Mouse (Mus musculus) v-Abl transformed pro-B cells (cell line): ENCODE results near the gene Sgsm3.

Experiments used
- in situ Hi-C, 2 experiments: fragments of 400-800 bp; cut with MboI; formaldehyde crosslinking; loops; one replicate each; pipeline ENCODE4 v1.15.1; 2025; ENCODE audit not compliant: unreplicated experiment in 2 of 2

Gene Sgsm3

GRCm38 (mm10) chr15:81016488-81016887 lies 38.9 kb downstream of the Sgsm3 start:
- in situ Hi-C loops: loop anchor here in 1 of 2 experiments (5.0 kb wide), 1 partner anchor 36 kb away; no protein-coding TSS in a partner anchor

- in situ Hi-C loops: loop anchor here in 1 of 2 experiments (5.0 kb wide), 1 partner anchor 35 kb away; no protein-coding TSS in a partner anchor
Measured at GRCm38 (mm10) chr15:81017308-81017707, 39.7 kb downstream of the Sgsm3 start.

GRCm38 (mm10) chr15:81021377-81021776 lies 43.8 kb downstream of the Sgsm3 start:
- in situ Hi-C loops: no loop called here

- in situ Hi-C loops: no loop called here
Measured at GRCm38 (mm10) chr15:81022437-81022836, 44.9 kb downstream of the Sgsm3 start.

GRCm38 (mm10) chr15:81023842-81024241 lies 46.3 kb downstream of the Sgsm3 start:
- in situ Hi-C loops: no loop called here

GRCm38 (mm10) chr15:81026901-81027300 lies 49.3 kb downstream of the Sgsm3 start:
- in situ Hi-C loops: no loop called here

- in situ Hi-C loops: no loop called here
Measured at GRCm38 (mm10) chr15:81027378-81028173, 50.0 kb downstream of the Sgsm3 start.

GRCm38 (mm10) chr15:81030891-81031425 lies 53.4 kb downstream of the Sgsm3 start:
- in situ Hi-C loops: no loop called here

GRCm38 (mm10) chr15:81031611-81032010 lies 54.0 kb downstream of the Sgsm3 start:
- in situ Hi-C loops: no loop called here

- in situ Hi-C loops: no loop called here
Measured at GRCm38 (mm10) chr15:81032941-81033629, 55.5 kb downstream of the Sgsm3 start.

- in situ Hi-C loops: no loop called here
Measured at GRCm38 (mm10) chr15:81034119-81034518, 56.6 kb downstream of the Sgsm3 start.

- in situ Hi-C loops: no loop called here
Measured at GRCm38 (mm10) chr15:81035417-81036162, 58.0 kb downstream of the Sgsm3 start.

- in situ Hi-C loops: no loop called here
Measured at GRCm38 (mm10) chr15:81038419-81038818, 60.9 kb downstream of the Sgsm3 start.

- in situ Hi-C loops: loop anchor here in 1 of 2 experiments (10.0 kb wide), 1 partner anchor 777 kb away; the partner anchor contains the start of gene Rps19bp1
Measured at GRCm38 (mm10) chr15:81041767-81042166, 64.2 kb downstream of the Sgsm3 start.

- in situ Hi-C loops: loop anchor here in 1 of 2 experiments (10.0 kb wide), 1 partner anchor 778 kb away; the partner anchor contains the start of gene Rps19bp1
Measured at GRCm38 (mm10) chr15:81042276-81042931, 64.8 kb downstream of the Sgsm3 start.

- in situ Hi-C loops: loop anchor here in 1 of 2 experiments (10.0 kb wide), 1 partner anchor 780 kb away; the partner anchor contains the start of gene Rps19bp1
Measured at GRCm38 (mm10) chr15:81044446-81044845, 66.9 kb downstream of the Sgsm3 start.

- in situ Hi-C loops: loop anchor here (5.0 to 10.0 kb wide), 4 partner anchors 93 to 781 kb away; partner anchors contain the start of gene Rps19bp1 (in 1 of the 2)
Measured at GRCm38 (mm10) chr15:81045336-81045735, 67.8 kb downstream of the Sgsm3 start.

GRCm38 (mm10) chr15:81046061-81046460 lies 68.5 kb downstream of the Sgsm3 start:
- in situ Hi-C loops: loop anchor here (5.0 to 10.0 kb wide), 4 partner anchors 94 to 781 kb away; partner anchors contain the start of gene Rps19bp1 (in 1 of the 2)

- in situ Hi-C loops: loop anchor here (5.0 to 10.0 kb wide), 4 partner anchors 95 to 783 kb away; partner anchors contain the start of gene Rps19bp1 (in 1 of the 2)
Measured at GRCm38 (mm10) chr15:81047497-81047896, 69.9 kb downstream of the Sgsm3 start.
